In genomic region chr11:69053848-69054247, GRCm38 (mm10) we compare ENCODE assay signal across 31 mouse cellular contexts. TPM values are rescaled to one million over a fixed set of nuclear protein-coding genes. Genes with fewer than 3 reads are reported as not detected.
DNase-seq lines count a peak whose midpoint lies in the region; ATAC-seq and TF ChIP-seq lines count a peak whose summit lies in the region.
"Had no signal": no experiment of that assay in that cellular context is flagged by ENCODE, and none has a peak within 500 bp of the region (broad histone marks: within the 10 kb centered on the region; RNA-seq: fewer than 3 reads in every experiment).

No protein-coding gene starts in this region.

- WGBS in stomach, postnatal 0 days, result 42% methylated on average over 3 of the region's 3 CpGs
- 57% methylated on average over 3 of the region's 3 CpGs for WGBS in kidney, adult 2 months

- H3K27ac ChIP-seq in stomach, postnatal 0 days (replicated peaks), result no peak overlapping the region
- H3K27ac ChIP-seq in kidney, adult 2 months (ENCODE audit: insufficient read depth, low read depth, low read length), result no peak overlapping the region
- H3K27ac ChIP-seq: forebrain, embryonic 15.5 days; hindbrain, embryonic 14.5 days; kidney, embryonic 15.5 days; liver, embryonic 14.5 days; midbrain, embryonic 10.5 days; neural tube, embryonic 12.5 days had no signal

- no peaks in the 10 kb centered on the region for H3K4me1 ChIP-seq in stomach, postnatal 0 days (replicated peaks; ENCODE audit: control insufficient read depth, insufficient read depth)
- H3K4me1 ChIP-seq in kidney, adult 2 months (ENCODE audit: control insufficient read depth, insufficient read depth, low read length), result no peaks in the 10 kb centered on the region

- H3K4me3 ChIP-seq in stomach, postnatal 0 days (ENCODE audit: low read depth, low read length), result no peak overlapping the region
- H3K4me3 ChIP-seq in kidney, adult 2 months (ENCODE audit: insufficient read depth, low read depth, low read length), result no peak overlapping the region
- H3K4me3 ChIP-seq: forebrain, embryonic 15.5 days; kidney, embryonic 15.5 days; neural tube, embryonic 12.5 days had no signal

- no peak overlapping the region for H3K4me2 ChIP-seq in stomach, postnatal 0 days (replicated peaks; ENCODE audit: low read depth)
- H3K4me2 ChIP-seq: forebrain, embryonic 15.5 days; heart, embryonic 11.5 days; hindbrain, embryonic 14.5 days; kidney, embryonic 15.5 days; lung, embryonic 14.5 days; neural tube, embryonic 12.5 days had no signal

- TF ChIP-seq POLR2A in kidney, adult 2 months (IDR thresholded peaks at IDR 0.05; ENCODE audit: low read depth, low read length), result no peak

- DNase-seq in CD4-positive, CD25-positive, alpha-beta regulatory T cell, adult 2 months (ENCODE audit: low read depth, low spot score), result peak; percentile 43
- peak; percentile 43 for DNase-seq in T-cell, adult 2 months (ENCODE audit: low spot score)
- DNase-seq in stomach, postnatal 0 days (ENCODE audit: low spot score), result peak; percentile 67
- no peak for DNase-seq in kidney, adult 2 months
- no peak for DNase-seq in retina, embryonic 14.5 days (ENCODE audit: low spot score)
- no peak for DNase-seq in adrenal gland, postnatal 4 days (ENCODE audit: low spot score in 2 of 2)
- DNase-seq: adrenal gland, postnatal 25 days; cerebellum, adult 18-20 months; cerebellum, postnatal 10 days; gastrocnemius, postnatal 25 days; heart, adult 18-20 months; heart, postnatal 4 days; kidney, adult 11 months; kidney, postnatal 25 days; liver; lung, embryonic 14.5 days; right cerebral cortex, postnatal 4 days; thymus, postnatal 36 days had no signal

- H3K9ac ChIP-seq in stomach, postnatal 0 days (ENCODE audit: low read length), result no peak overlapping the region
- H3K9ac ChIP-seq: forebrain, embryonic 15.5 days; hindbrain, embryonic 14.5 days; kidney, embryonic 15.5 days; liver, embryonic 14.5 days; lung, embryonic 14.5 days; neural tube, embryonic 12.5 days had no signal

- H3K27me3 ChIP-seq in stomach, postnatal 0 days (ENCODE audit: control insufficient read depth, insufficient read depth, low read length), result no peaks in the 10 kb centered on the region
- H3K27me3 ChIP-seq in kidney, adult 2 months (replicated peaks; ENCODE audit: control insufficient read depth, insufficient read depth, low read length), result no peaks in the 10 kb centered on the region
- H3K27me3 ChIP-seq: forebrain, embryonic 15.5 days; kidney, embryonic 15.5 days; neural tube, embryonic 12.5 days had no signal

- H3K9me3 ChIP-seq in stomach, postnatal 0 days (ENCODE audit: control insufficient read depth, low read length), result no peaks in the 10 kb centered on the region
- H3K9me3 ChIP-seq: forebrain, embryonic 15.5 days; kidney, embryonic 15.5 days; midbrain, embryonic 10.5 days; neural tube, embryonic 12.5 days had no signal

- ATAC-seq in CD4-positive, CD25-positive, alpha-beta regulatory T cell, adult 4 months, result no peak
- ATAC-seq in hematopoietic stem cell, adult 5-6 weeks (replicated peaks in 1 of 2; ENCODE audit: insufficient read depth in 1 of 2, low FRiP score in 2 of 2, low TSS enrichment in 1 of 2, low read depth in 1 of 2, poor library complexity in 2 of 2, severe bottlenecking in 2 of 2), result peak; percentile 30 to 49
- peak; percentile 88 for ATAC-seq in stomach, postnatal 0 days (ENCODE audit: low FRiP score, low TSS enrichment)
- ATAC-seq: forebrain, embryonic 15.5 days; inflammation-experienced regulatory T-cells, adult 6 months; midbrain, embryonic 16.5 days had no signal

- no peak for TF ChIP-seq EP300 in stomach, postnatal 0 days (optimal IDR thresholded peaks at IDR 0.05)

- H3K36me3 ChIP-seq in stomach, postnatal 0 days (ENCODE audit: control insufficient read depth, insufficient read depth, low read length), result no peaks in the 10 kb centered on the region
- no peaks in the 10 kb centered on the region for H3K36me3 ChIP-seq in kidney, adult 2 months (ENCODE audit: control insufficient read depth, insufficient read depth, low read length)
- H3K36me3 ChIP-seq: forebrain, embryonic 15.5 days had no signal

- no peak for TF ChIP-seq CTCF in stomach, postnatal 0 days (IDR thresholded peaks at IDR 0.05; ENCODE audit: low read depth)
- TF ChIP-seq CTCF in kidney, adult 2 months (conservative IDR thresholded peaks at IDR 0.05; ENCODE audit: insufficient read depth, insufficient read length, low read depth, low read length), result no peak

RNA-seq across cellular contexts. Expression of gene Borcs6, which starts 5.7 kb away (rescaled TPM):
- 1 to 10 TPM; 1.0 to 1.4 TPM for polyA plus RNA-seq in CD4-positive, CD25-positive, alpha-beta regulatory T cell, adult 4 months (2017; shearing (Covaris generic))
- 5.2 and 6.7 TPM in 2 replicates for total RNA-seq in hematopoietic stem cell, adult 5-6 weeks (2017)
- polyA plus RNA-seq in stomach, postnatal 0 days (2015; fragmentation: Nextera tagmentation; extraction: Ambion mirVana), result 14.6 and 16.7 TPM in 2 replicates
- polyA plus RNA-seq in kidney, adult 2 months (2012; rRNA removed), result 14.8 and 15.6 TPM in 2 replicates
- 10 to 100 TPM; 24.3 to 26.0 TPM for total RNA-seq in adrenal gland, postnatal 4 days (2021)

RNA-seq across cellular contexts. Expression of gene Aurkb, which starts 8.4 kb away (rescaled TPM):
- 10 to 100 TPM in 1 of 2 experiments, 1 to 10 TPM in 1; 9.0 to 17.8 TPM for polyA plus RNA-seq in CD4-positive, CD25-positive, alpha-beta regulatory T cell, adult 4 months (2017; shearing (Covaris generic))
- 56.2 and 69.2 TPM in 2 replicates for total RNA-seq in hematopoietic stem cell, adult 5-6 weeks (2017)
- 24.7 and 34.0 TPM in 2 replicates for polyA plus RNA-seq in stomach, postnatal 0 days (2015; fragmentation: Nextera tagmentation; extraction: Ambion mirVana)
- polyA plus RNA-seq in kidney, adult 2 months (2012; rRNA removed), result 1.7 TPM in 2 replicates
- total RNA-seq in adrenal gland, postnatal 4 days (2021), result 10 to 100 TPM; 41.5 to 41.7 TPM
- total RNA-seq: gastrocnemius, adult 18-20 months; layer of hippocampus, adult 18-20 months had no signal

RNA-seq across cellular contexts. Expression of gene Tmem107, which starts 16.8 kb away (rescaled TPM):
- 1 to 10 TPM; 2.4 to 4.2 TPM for polyA plus RNA-seq in CD4-positive, CD25-positive, alpha-beta regulatory T cell, adult 4 months (2017; shearing (Covaris generic))
- total RNA-seq in hematopoietic stem cell, adult 5-6 weeks (2017), result 22.0 and 39.1 TPM in 2 replicates
- polyA plus RNA-seq in stomach, postnatal 0 days (2015; fragmentation: Nextera tagmentation; extraction: Ambion mirVana), result 28.4 and 30.8 TPM in 2 replicates
- 41.7 and 48.0 TPM in 2 replicates for polyA plus RNA-seq in kidney, adult 2 months (2012; rRNA removed)
- total RNA-seq in adrenal gland, postnatal 4 days (2021), result 10 to 100 TPM; 20.6 TPM

RNA-seq across cellular contexts. Expression of gene Vamp2, which starts 34.4 kb away (rescaled TPM):
- polyA plus RNA-seq in CD4-positive, CD25-positive, alpha-beta regulatory T cell, adult 4 months (2017; shearing (Covaris generic)), result 10 to 100 TPM; 26.0 to 35.9 TPM
- total RNA-seq in hematopoietic stem cell, adult 5-6 weeks (2017), result 20.9 and 22.5 TPM in 2 replicates
- 43.0 and 53.7 TPM in 2 replicates for polyA plus RNA-seq in stomach, postnatal 0 days (2015; fragmentation: Nextera tagmentation; extraction: Ambion mirVana)
- polyA plus RNA-seq in kidney, adult 2 months (2012; rRNA removed), result 102 and 106 TPM in 2 replicates
- total RNA-seq in adrenal gland, postnatal 4 days (2021), result 100 to 1,000 TPM; 208 to 226 TPM

RNA-seq across cellular contexts. Expression of gene Ctc1, which starts 38.1 kb away (rescaled TPM):
- 10 to 100 TPM; 12.5 to 13.5 TPM for polyA plus RNA-seq in CD4-positive, CD25-positive, alpha-beta regulatory T cell, adult 4 months (2017; shearing (Covaris generic))
- 21.9 and 40.1 TPM in 2 replicates for total RNA-seq in hematopoietic stem cell, adult 5-6 weeks (2017)
- 11.1 and 11.5 TPM in 2 replicates for polyA plus RNA-seq in stomach, postnatal 0 days (2015; fragmentation: Nextera tagmentation; extraction: Ambion mirVana)
- 30.1 and 31.4 TPM in 2 replicates for polyA plus RNA-seq in kidney, adult 2 months (2012; rRNA removed)
- total RNA-seq in adrenal gland, postnatal 4 days (2021), result 10 to 100 TPM; 50.2 to 51.3 TPM

Comparison
In these comparisons a context has a peak if more than half of its experiments do, and no peak if none do; other contexts are left out.
1. DNase-seq: peak in CD4-positive, CD25-positive, alpha-beta regulatory T cell, adult 2 months (single experiment), T-cell, adult 2 months (single experiment) and stomach, postnatal 0 days (single experiment); none in kidney, adult 2 months (single experiment), retina, embryonic 14.5 days (single experiment) and adrenal gland, postnatal 4 days (0 of 2).